Mouse (Mus musculus) heart, postnatal 14 days (tissue): Measurements from ENCODE around the gene Spen. TPM values are rescaled to one million over a fixed set of nuclear protein-coding genes. Genes with fewer than 3 reads are reported as not detected.

ENCODE experiments used
- DNase-seq, 2 experiments: peaks; one replicate each; pipeline ENCODE4 v3.0.0; 2021 to 2022
- intact Hi-C: fragments of 180-260 bp; cut with DNase I; formaldehyde crosslinking; loops from one replicate; pipeline ENCODE4 v1.15.1; 2025
- total RNA-seq, 2 experiments: library from RNA; stranded (reverse); gene quantifications; 2 replicates each; pipeline ENCODE4 v1.2.3; 2021

Spen gene
- total RNA-seq, 2 experiments from 2014 or later: 33.8 to 34.0 TPM

- intact Hi-C loops: no loop called here
- no peak for DNase-seq
These were observed 79.5 kb downstream of the Spen start for GRCm38 (mm10) chr4:141458888-141459287.

- intact Hi-C loops: no loop called here
- peak in 1 of 2 experiments; percentile 35 for DNase-seq
These were observed 80.2 kb downstream of the Spen start for GRCm38 (mm10) chr4:141458236-141458635.

- intact Hi-C loops: no loop called here
- DNase-seq: no peak
These were observed 82.0 kb downstream of the Spen start for GRCm38 (mm10) chr4:141456193-141456938.

- no peak for DNase-seq
- intact Hi-C loops: no loop called here
These were observed 82.9 kb downstream of the Spen start for GRCm38 (mm10) chr4:141455526-141455925.

GRCm38 (mm10) chr4:141454581-141455350, 83.6 kb downstream of the Spen start:
- peak in 1 of 2 experiments; percentile 23 for DNase-seq
- intact Hi-C loops: no loop called here

- no peak for DNase-seq
These were observed 86.4 kb downstream of the Spen start for GRCm38 (mm10) chr4:141451916-141452450.

GRCm38 (mm10) chr4:141451251-141451650, 87.1 kb downstream of the Spen start:
- DNase-seq: no peak
- intact Hi-C loops: no loop called here

More at GRCm38 (mm10) chr4:141451916-141452450, 86.4 kb downstream of the Spen start:
- intact Hi-C loops: no loop called here

- DNase-seq: no peak
- intact Hi-C loops: no loop called here
These were observed 92.2 kb downstream of the Spen start for GRCm38 (mm10) chr4:141446211-141446610.

- DNase-seq: no peak
- intact Hi-C loops: no loop called here
These were observed 93.1 kb downstream of the Spen start for GRCm38 (mm10) chr4:141445328-141445720.

GRCm38 (mm10) chr4:141444451-141445327, 93.7 kb downstream of the Spen start, which contains the start of gene Zbtb17:
TSS of gene Zbtb17 (plus strand) at chr4:141444654.
- intact Hi-C loops: no loop called here
- DNase-seq: peak; percentile 93 to 95

- intact Hi-C loops: no loop called here
- DNase-seq: no peak
These were observed 94.6 kb downstream of the Spen start for GRCm38 (mm10) chr4:141443641-141444429.

- intact Hi-C loops: no loop called here
These were observed 97.5 kb downstream of the Spen start for GRCm38 (mm10) chr4:141440877-141441276.

GRCm38 (mm10) chr4:141439083-141439803, 99.2 kb downstream of the Spen start:
- intact Hi-C loops: no loop called here
- DNase-seq: no peak

More at GRCm38 (mm10) chr4:141440877-141441276, 97.5 kb downstream of the Spen start:
- no peak for DNase-seq

GRCm38 (mm10) chr4:141435974-141436373, 102.4 kb downstream of the Spen start, which contains the start of gene Srarp:
TSS of gene Srarp (minus strand) at chr4:141436105.
- intact Hi-C loops: no loop called here
- DNase-seq: no peak

GRCm38 (mm10) chr4:141433191-141433590, 105.2 kb downstream of the Spen start:
- intact Hi-C loops: loop anchor here (5.0 kb wide), 1 partner anchor 54 kb away; no protein-coding TSS in a partner anchor

GRCm38 (mm10) chr4:141432666-141433065, 105.7 kb downstream of the Spen start:
- intact Hi-C loops: loop anchor here (5.0 kb wide), 1 partner anchor 55 kb away; no protein-coding TSS in a partner anchor
- no peak for DNase-seq

More at GRCm38 (mm10) chr4:141433191-141433590, 105.2 kb downstream of the Spen start:
- DNase-seq: no peak

- intact Hi-C loops: loop anchor here (1.0 to 5.0 kb wide), 4 partner anchors 26 to 144 kb away; no protein-coding TSS in a partner anchor
These were observed 107.4 kb downstream of the Spen start for GRCm38 (mm10) chr4:141430997-141431396.

GRCm38 (mm10) chr4:141429847-141430246, 108.5 kb downstream of the Spen start:
- intact Hi-C loops: loop anchor here (1.0 to 5.0 kb wide), 3 partner anchors 25 to 131 kb away; no protein-coding TSS in a partner anchor
- peak; percentile 51 to 66 for DNase-seq

More at GRCm38 (mm10) chr4:141430997-141431396, 107.4 kb downstream of the Spen start:
- peak; percentile 82 to 86 for DNase-seq
